Mouse (Mus musculus) urinary bladder, adult 18-20 months (tissue): ENCODE measurements at regions not wholly inside any gene's neighbourhood (a gene's known extent, or its start where the extent isn't known, plus 50 kb on each side); places are given as distances from the start of the nearest gene placed in this dataset.
A peak's percentile ranks its signal among the peaks of the same experiment; 100 is the strongest.

Source experiments
- DNase-seq, 2 experiments: peaks; one replicate each; pipeline ENCODE4 v3.0.0; 2022; ENCODE audit warnings: low spot score in 2 of 2, mixed read lengths in 2 of 2

- DNase-seq: no peak
Measured at GRCm38 (mm10) chr6:50777827-50778226, 123.6 kb upstream of the Npvf start.

DNA sequence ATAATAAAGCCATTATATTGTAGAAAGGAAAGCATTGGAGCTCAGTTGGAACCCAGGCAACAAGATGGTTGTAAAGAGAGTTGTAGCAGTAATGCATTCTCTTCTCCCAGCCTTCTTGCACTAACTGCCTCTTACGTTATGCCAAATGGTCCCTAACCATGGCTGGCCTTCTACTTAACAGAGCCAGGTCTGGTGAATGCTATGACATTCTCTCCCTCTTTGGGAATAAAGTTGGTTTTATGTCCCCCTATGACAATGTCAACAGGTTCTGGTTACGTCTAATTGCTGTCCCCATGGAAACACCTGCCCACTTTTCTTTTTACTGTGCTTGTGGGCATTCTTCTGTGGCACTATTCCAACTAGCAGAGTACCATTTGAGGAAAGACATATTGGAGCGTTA lies 126.4 kb upstream of the Npvf start:
- no peak for DNase-seq

- no peak for DNase-seq
Measured at GRCm38 (mm10) chr6:50781271-50781670, 127.0 kb upstream of the Npvf start.

DNA sequence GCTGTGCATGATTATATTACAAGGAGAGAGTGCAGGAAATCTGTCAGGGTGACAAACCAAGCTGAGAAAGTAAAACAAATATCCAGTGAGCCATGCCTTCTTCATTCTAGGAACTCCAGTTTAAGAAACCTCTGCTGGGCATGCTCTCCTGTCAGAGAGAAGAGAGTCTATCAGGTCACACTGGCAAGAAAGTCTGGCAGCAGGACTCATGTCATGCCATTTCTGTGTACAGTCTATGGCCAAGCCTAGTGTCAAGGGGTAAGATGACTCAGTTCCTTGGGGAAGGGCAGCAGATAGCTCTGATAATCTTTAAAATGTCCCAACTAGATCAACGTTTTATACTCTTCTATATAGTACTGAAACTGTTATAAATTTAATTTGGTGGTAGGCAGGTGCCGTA lies 128.0 kb upstream of the Npvf start:
- no peak for DNase-seq

DNA sequence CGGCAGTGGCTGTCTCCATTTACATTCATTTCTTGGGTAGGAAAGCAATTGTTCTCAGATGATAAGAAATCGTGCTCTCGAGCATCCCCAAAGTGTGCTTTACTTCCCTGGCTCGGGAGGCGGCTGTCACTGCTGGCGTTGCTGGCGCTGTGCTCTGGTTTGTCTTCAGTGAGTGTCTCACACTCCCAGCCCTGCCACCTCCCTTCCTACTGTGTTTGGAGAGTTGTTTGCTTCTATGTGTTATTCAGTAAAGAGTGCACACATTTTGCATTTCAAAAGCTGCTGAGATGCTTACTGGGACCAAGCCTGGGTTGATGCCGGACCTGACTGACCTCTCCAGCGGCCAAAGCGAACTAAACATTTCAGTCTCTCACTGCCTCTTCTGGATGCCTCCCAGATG lies 129.3 kb upstream of the Npvf start:
- DNase-seq: no peak

GRCm38 (mm10) chr6:50784381-50784780 lies 130.1 kb upstream of the Npvf start:
- DNase-seq: no peak

DNA sequence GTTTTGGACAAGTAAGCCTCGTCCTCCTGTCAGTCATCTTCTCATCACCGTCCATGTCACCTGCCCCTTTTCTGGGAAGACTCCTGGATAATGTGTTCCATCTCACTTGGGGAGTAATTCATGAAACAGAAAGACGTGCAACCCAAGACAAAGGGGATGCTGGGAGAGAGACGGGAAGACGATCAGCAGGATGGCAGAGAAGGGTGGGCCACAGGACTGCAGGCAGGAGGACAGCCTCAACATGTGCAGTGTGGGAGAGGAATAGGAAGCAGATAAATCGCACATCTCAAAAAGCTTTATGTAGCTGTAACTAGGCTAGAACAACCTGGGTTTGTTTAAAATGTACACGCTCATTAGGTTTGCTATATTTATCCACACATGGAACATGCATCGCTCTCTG lies 133.4 kb upstream of the Npvf start:
- DNase-seq: no peak

GRCm38 (mm10) chr6:50799963-50800362 lies 145.7 kb upstream of the Npvf start:
- no peak for DNase-seq

DNA sequence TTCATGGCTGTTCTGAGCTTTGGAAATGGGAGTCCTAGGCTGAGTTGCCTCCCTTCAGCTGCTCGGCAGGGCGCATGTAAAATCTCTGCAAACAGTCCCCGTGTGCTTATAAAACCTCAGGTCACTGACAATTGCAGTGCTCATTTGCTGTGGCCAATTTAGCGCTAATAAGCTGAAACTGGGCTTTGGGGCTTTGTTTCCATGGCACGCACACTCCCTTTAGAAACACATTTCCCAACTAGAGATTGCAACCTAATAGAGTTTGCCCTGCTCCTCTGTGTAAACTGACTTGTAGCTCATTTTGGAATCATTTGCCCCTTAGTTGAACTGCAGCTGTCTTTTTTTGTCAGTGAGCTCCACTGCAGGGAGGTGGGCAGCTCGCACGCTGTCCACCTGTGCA lies 148.7 kb upstream of the Npvf start:
- no peak for DNase-seq

GRCm38 (mm10) chr6:50804477-50805005 lies 150.3 kb upstream of the Npvf start:
- no peak for DNase-seq

- peak in 1 of 2 experiments; percentile 13 for DNase-seq
Measured at GRCm38 (mm10) chr6:50806376-50807077, 152.3 kb upstream of the Npvf start.

DNA sequence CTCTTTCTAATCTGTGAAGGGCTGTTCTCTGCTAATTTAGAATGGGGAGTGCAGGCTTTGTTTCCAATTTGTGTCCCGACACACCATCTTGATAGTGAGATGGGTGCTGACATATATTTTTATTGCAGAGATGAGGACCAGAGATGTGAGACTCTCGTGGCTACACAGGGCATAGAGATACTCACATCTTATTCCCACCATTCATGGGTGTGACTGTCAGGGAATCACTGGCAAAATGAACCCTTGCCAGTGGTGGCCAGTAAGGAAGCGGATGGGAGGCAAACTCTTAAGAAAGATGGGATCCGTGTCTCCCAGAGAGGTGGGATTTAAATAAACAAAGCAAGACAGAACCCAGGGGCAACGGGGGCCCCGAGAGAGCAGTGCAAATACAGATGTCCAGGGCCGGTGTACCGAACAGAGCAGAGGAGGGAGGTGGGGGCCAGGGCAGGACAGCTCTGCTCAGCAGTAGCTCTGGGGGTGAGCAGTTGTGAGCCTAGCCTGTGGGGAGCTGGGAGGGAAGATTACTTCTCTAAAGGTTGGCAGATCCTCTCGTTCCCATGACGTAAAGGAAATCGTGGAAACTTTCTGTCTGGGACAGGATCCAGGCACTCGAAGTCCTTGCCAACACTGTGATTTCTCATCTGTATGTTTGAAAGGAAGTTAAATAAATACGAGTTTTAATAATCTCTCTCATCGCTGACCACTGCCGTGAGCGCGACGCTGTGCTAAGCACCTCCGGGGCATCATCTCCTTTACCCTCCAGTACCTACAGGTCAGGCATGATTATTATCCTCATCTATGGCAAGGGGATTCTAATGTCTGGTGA lies 153.2 kb upstream of the Npvf start:
- peak; percentile 24 to 33 for DNase-seq

GRCm38 (mm10) chr6:50808126-50808525 lies 153.9 kb upstream of the Npvf start:
- DNase-seq: peak; percentile 42 to 66

GRCm38 (mm10) chr6:50808811-50809668 lies 154.8 kb upstream of the Npvf start:
- DNase-seq: no peak

DNA sequence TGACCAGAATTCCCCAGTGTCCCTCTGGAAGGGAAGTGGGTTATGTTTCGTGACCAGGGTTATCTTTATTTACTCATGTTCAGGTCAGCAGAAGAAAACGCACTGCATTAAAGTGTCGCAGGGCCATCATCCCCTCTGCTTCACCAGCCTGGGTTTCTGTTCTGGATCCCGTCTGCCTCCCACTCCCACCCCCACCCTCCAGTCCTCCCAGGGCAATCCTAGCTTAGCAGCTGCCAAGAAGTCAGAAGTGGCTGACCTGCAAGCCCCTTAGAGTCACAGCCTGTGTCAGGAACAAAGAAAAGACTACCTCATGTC lies 155.4 kb upstream of the Npvf start:
- no peak for DNase-seq

DNA sequence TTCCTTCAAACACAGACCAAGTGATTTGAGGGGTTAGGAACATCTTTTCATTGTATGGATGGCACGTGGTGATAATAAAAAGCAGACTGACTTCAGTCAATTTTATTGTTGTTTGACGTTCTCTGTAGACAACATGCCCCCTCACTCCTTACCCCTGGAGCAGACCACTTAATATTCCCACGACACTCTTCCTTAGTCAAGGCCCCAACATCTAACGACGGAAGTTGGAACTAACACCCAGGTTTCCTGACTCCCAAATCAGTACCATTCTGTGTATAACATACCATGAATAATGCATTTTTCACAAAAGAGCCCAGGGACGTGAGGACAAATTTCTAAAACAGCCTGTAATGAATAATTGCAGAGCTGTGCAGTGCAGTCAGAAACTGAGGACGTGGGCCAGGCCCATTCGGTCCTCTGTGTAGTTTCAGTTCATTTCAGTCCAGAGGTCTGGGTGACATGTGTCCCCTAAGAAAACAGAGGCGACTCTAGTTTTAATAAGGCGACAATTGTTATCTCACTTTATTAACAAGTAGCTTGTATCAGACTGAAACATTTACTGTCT lies 160.8 kb upstream of the Npvf start:
- DNase-seq: no peak

DNA sequence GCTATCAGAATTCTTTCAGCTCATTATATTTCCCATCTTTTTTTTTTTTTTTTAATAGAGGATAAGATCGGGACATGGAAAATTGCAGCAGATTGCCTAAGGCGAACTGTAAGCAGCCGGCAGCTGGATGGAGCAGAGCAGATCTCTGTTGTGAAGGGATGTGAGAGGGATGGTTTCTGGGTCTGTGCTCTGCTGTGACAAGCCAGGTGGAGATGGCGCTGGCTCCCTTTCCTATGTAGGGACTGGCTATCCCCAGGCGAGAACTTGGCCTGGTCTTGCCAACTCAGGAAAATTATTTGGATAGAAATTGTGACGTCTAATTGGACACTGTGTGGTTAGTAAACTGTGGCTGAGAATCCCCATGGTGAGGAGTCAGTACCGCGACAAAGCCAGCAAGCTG lies 161.3 kb upstream of the Npvf start:
- DNase-seq: no peak

GRCm38 (mm10) chr6:50817430-50817829 lies 163.2 kb upstream of the Npvf start:
- DNase-seq: no peak

DNA sequence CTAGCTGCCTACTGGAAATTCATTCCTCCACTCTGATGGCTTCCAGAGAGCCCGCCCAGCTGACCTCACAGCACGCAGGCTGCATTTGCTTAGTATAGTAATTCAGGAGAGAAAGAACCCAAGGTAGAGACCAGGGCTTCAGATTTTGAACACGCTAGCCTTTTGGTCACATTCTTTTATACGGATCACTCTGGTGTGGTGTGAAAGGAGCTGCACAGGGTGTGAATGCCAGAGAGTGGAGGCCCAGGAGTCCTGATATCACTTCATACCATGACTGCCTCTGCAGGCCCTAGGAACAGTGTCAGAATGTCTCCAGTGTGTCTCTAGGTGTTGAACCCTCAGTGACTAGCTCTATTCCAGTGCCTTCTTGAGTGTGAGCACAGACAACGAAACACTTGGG lies 164.2 kb upstream of the Npvf start:
- DNase-seq: no peak

DNA sequence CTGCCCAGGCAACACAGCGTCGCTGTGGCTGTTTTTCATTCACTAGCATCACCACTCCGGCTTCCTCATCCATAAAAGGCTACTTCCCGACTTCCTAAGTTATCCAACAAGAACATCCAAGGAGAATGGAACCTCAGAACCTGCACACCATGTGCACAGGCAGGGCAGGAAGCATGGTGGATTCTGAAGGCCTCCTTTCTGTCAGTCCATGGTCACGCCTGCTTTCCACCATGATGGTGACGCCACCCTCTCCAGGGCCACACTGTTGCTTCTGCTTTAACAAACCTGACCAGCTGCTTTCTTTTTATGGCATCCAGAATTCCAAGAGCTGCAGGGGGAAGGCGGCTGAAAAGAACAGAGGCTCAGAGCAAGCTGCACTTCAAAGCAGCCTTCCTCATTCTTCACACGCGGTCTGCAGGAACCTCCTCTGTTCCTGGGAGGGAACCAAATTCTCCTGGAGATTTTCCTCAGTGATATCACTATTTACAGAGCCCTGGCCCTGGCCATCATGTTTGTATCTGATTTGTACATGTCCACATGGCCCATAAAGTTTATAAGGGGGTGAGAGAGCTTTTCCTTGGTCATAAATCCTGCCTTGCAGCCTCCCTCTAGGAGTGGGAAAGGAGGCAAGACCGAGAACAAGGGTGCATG lies 164.8 kb upstream of the Npvf start:
- no peak for DNase-seq
